Mouse (Mus musculus) heart, adult 2 months (tissue): Measurements from ENCODE around the gene Slc2a6. TPM values are rescaled to one million over a fixed set of nuclear protein-coding genes. Genes with fewer than 3 reads are reported as not detected.
A peak's percentile ranks its signal among the peaks of the same experiment; 100 is the strongest.

Experiments used
- DNase-seq, 2 experiments: peaks; one replicate each; pipeline ENCODE4 v3.0.0; 2021
- H3K27ac ChIP-seq: fragments of 200-600 bp; 2 replicates; pipeline ENCODE4 v1.8.1; 2022
- H3K27me3 ChIP-seq: fragments of 200-500 bp; 2 replicates; pipeline ENCODE4 v1.6.1; 2012; ENCODE audit warnings: mild to moderate bottlenecking, low read length, inconsistent platforms, mixed read lengths; ENCODE audit not compliant: control insufficient read depth, insufficient read depth
- H3K36me3 ChIP-seq: fragments of 200-500 bp; 2 replicates; pipeline ENCODE4 v1.6.1; 2012; ENCODE audit warnings: low read length, inconsistent platforms; ENCODE audit not compliant: control insufficient read depth, insufficient read depth
- H3K4me1 ChIP-seq: fragments of 200-500 bp; 2 replicates; pipeline ENCODE4 v1.6.1; 2011; ENCODE audit warnings: low read length; ENCODE audit not compliant: control insufficient read depth, insufficient read depth
- H3K4me3 ChIP-seq: fragments of 200-600 bp; 2 replicates; pipeline ENCODE4 v1.8.1; 2022
- H3K79me2 ChIP-seq: fragments of 200-500 bp; replicated peaks from 2 replicates; pipeline ENCODE4 v1.6.1; 2012; ENCODE audit warnings: mild to moderate bottlenecking, inconsistent platforms, low read length, moderate library complexity, mixed read lengths; ENCODE audit not compliant: control insufficient read depth, insufficient read depth
- H3K9ac ChIP-seq: fragments of 200-500 bp; 2 replicates; pipeline ENCODE4 v1.6.1; 2012; ENCODE audit warnings: low read depth, mild to moderate bottlenecking, control low read depth, inconsistent platforms, low read length, mixed read lengths
- CTCF ChIP-seq: fragments of 200-600 bp; IDR thresholded peaks from 2 replicates; pipeline ENCODE4 v1.8.1; 2022; ENCODE audit warnings: antibody characterized with exemption, mild to moderate bottlenecking, moderate library complexity
- EP300 ChIP-seq: fragments of 200-500 bp; IDR thresholded peaks from 2 replicates; pipeline ENCODE4 v1.6.1; 2011; ENCODE audit warnings: low read depth, low read length, control low read depth; ENCODE audit not compliant: insufficient read depth
- POLR2A ChIP-seq: fragments of 200-500 bp; IDR thresholded peaks from 2 replicates; pipeline ENCODE4 v1.6.1; 2011; ENCODE audit warnings: mild to moderate bottlenecking, low read depth, low read length, control low read depth; ENCODE audit not compliant: insufficient read depth
- WGBS: fragments of 180-500 bp; shearing (Covaris S2); methylation state at CpG from one replicate; pipeline ENCODE4 v1.1.7; 2018; 5-methylcytosine and 5-hydroxymethylcytosine counted together
- intact Hi-C: fragments of 180-260 bp; cut with DNase I; formaldehyde crosslinking; loops from one replicate; pipeline ENCODE4 v1.15.1; 2025
- polyA plus RNA-seq: library from polyadenylated mRNA; depleted of rRNA; stranded (reverse); fragments of >200 nt; gene quantifications from 2 replicates; pipeline ENCODE4 v1.2.3, GENCODE M21; 2012
- total RNA-seq, 2 experiments: library from RNA; stranded (reverse); gene quantifications; 2 replicates each; pipeline ENCODE4 v1.2.3; 2021

Slc2a6 gene
- total and polyA plus RNA-seq, 3 experiments, result 0.21 to 1.1 (median 0.41) TPM

GRCm38 (mm10) chr2:27021103-27021502 lies 6.7 kb downstream of the Slc2a6 start:
- no peak for DNase-seq
- Histone ChIP-seq H3K27ac (no peak overlapping the region), H3K9ac (no peak overlapping the region), H3K36me3 (no peaks in the 10 kb centered on the region), H3K4me3 (no peak overlapping the region), H3K79me2 (no peaks in the 10 kb centered on the region), H3K27me3 (no peaks in the 10 kb centered on the region), H3K4me1 (no peaks in the 10 kb centered on the region)
- intact Hi-C loops, result no loop called here
- no peak for TF ChIP-seq POLR2A
- no peak for TF ChIP-seq CTCF
- no peak for TF ChIP-seq EP300
- WGBS, result 70% methylated on average over 1 of the region's 1 CpGs

GRCm38 (mm10) chr2:27019530-27019929 lies 8.3 kb downstream of the Slc2a6 start:
- Histone ChIP-seq H3K27me3 (no peaks in the 10 kb centered on the region), H3K4me3 (no peak overlapping the region), H3K4me1 (no peaks in the 10 kb centered on the region), H3K36me3 (no peaks in the 10 kb centered on the region), H3K9ac (no peak overlapping the region), H3K27ac (no peak overlapping the region), H3K79me2 (no peaks in the 10 kb centered on the region)
- DNase-seq, result no peak
- 95% methylated on average over 2 of the region's 2 CpGs for WGBS
- TF ChIP-seq CTCF, result no peak
- no peak for TF ChIP-seq POLR2A
- no peak for TF ChIP-seq EP300
- intact Hi-C loops, result loop anchor here (2.0 kb wide), 1 partner anchor 217 kb away; no protein-coding TSS in a partner anchor

- H3K36me3 ChIP-seq, result no peaks in the 10 kb centered on the region
- DNase-seq, result peak; percentile 68 to 81
- H3K27me3 ChIP-seq, result no peaks in the 10 kb centered on the region
- no peak overlapping the region for H3K4me3 ChIP-seq
- TF ChIP-seq EP300 (peak; percentile 72), POLR2A (no peak), CTCF (peak; percentile 99)
- intact Hi-C loops, result loop anchor here (1.0 to 2.0 kb wide), 2 partner anchors 20 to 219 kb away; no protein-coding TSS in a partner anchor
- 41% methylated on average over 5 of the region's 5 CpGs for WGBS
- H3K79me2 ChIP-seq, result no peaks in the 10 kb centered on the region
- no peaks in the 10 kb centered on the region for H3K4me1 ChIP-seq
- H3K9ac ChIP-seq, result no peak overlapping the region
- H3K27ac ChIP-seq, result no peak overlapping the region
Observed at GRCm38 (mm10) chr2:27017802-27018201, 10.0 kb downstream of the Slc2a6 start.

GRCm38 (mm10) chr2:27009714-27010244 lies 18.0 kb downstream of the Slc2a6 start, which contains the start of gene Cacfd1:
Gene Cacfd1 (plus strand): TSS chr2:27009926.
- Histone ChIP-seq H3K36me3 (no peaks in the 10 kb centered on the region), H3K27me3 (no peaks in the 10 kb centered on the region), H3K4me1 (peaks cover 6% of the 10 kb centered on the region), H3K79me2 (no peaks in the 10 kb centered on the region), H3K9ac (peak within 1 kb of the TSS; percentile 94), H3K4me3 (peak within 1 kb of the TSS; percentile 66), H3K27ac (peak within 1 kb of the TSS; percentile 70)
- TF ChIP-seq CTCF, result peak; percentile 16; the same call in 1 of the 2 replicates
- TF ChIP-seq POLR2A, result peak; percentile 68
- no peak for TF ChIP-seq EP300
- peak; percentile 92 for DNase-seq
- WGBS, result under 1% methylated on average over 43 of the region's 43 CpGs
- intact Hi-C loops, result loop anchor here (5.0 kb wide), 1 partner anchor 77 kb away; the partner anchor contains the start of genes Stkld1 and Surf4

GRCm38 (mm10) chr2:27007701-27008100 lies 20.1 kb downstream of the Slc2a6 start:
- DNase-seq, result no peak
- intact Hi-C loops, result no loop called here
- no peak overlapping the region for H3K4me3 ChIP-seq

GRCm38 (mm10) chr2:27006255-27006654 lies 21.5 kb downstream of the Slc2a6 start:
- Histone ChIP-seq H3K27me3 (no peaks in the 10 kb centered on the region), H3K9ac (no peak overlapping the region), H3K36me3 (no peaks in the 10 kb centered on the region), H3K4me1 (peaks cover 5% of the 10 kb centered on the region), H3K27ac (no peak overlapping the region), H3K4me3 (no peak overlapping the region), H3K79me2 (no peaks in the 10 kb centered on the region)
- WGBS, result 52% methylated on average over 4 of the region's 4 CpGs
- DNase-seq, result no peak
- intact Hi-C loops, result no loop called here
- TF ChIP-seq POLR2A (no peak), CTCF (no peak)

More at GRCm38 (mm10) chr2:27007701-27008100, 20.1 kb downstream of the Slc2a6 start:
- Histone ChIP-seq H3K4me1 (peaks cover 6% of the 10 kb centered on the region), H3K27ac (no peak overlapping the region), H3K79me2 (no peaks in the 10 kb centered on the region), H3K9ac (no peak overlapping the region), H3K27me3 (no peaks in the 10 kb centered on the region), H3K36me3 (no peaks in the 10 kb centered on the region)
- no peak for TF ChIP-seq POLR2A
- TF ChIP-seq EP300, result no peak
- TF ChIP-seq CTCF, result no peak
- WGBS, result 60% methylated on average over 7 of the region's 7 CpGs
